In genomic region chr13:28417929-28418881, GRCm38 (mm10) we compare ENCODE assay signal across 8 mouse cellular contexts.
DNase-seq lines count a peak whose midpoint lies in the region; ATAC-seq and TF ChIP-seq lines count a peak whose summit lies in the region.

No protein-coding gene starts in this region.

- peak overlapping the region; percentile 79 for H3K9ac ChIP-seq in hindbrain, embryonic 14.5 days

- POLR2A ChIA-PET in Patski (lab: Charles Lee) = interaction anchor here (0.7 to 2.3 kb wide), 2 partner anchors 281 to 534 kb away, joined by 7 to 10 read pairs; partner anchors contain the start of gene Sox4

- H3K4me2 ChIP-seq in hindbrain, embryonic 14.5 days (replicated peaks) = peak overlapping the region; percentile 65

- H3K9me3 ChIP-seq in hindbrain, embryonic 14.5 days (ENCODE audit: control insufficient read depth, low read length) = no peaks in the 10 kb centered on the region

- in situ Hi-C loops in Patski (cut with MboI; ENCODE audit: low pct_unique_long_range_greater_than_20kb) = no loop called here

- ATAC-seq in Patski = peak; percentile 48
- ATAC-seq in common myeloid progenitor, adult 5-6 weeks (replicated peaks; ENCODE audit: low read depth, poor library complexity, severe bottlenecking) = peak; percentile 60
- peak; percentile 35 for ATAC-seq in hindbrain, embryonic 14.5 days (ENCODE audit: low FRiP score)

- peak overlapping the region; percentile 97 for H3K27ac ChIP-seq in hindbrain, embryonic 14.5 days
- H3K27ac ChIP-seq in olfactory bulb, adult 2 months (ENCODE audit: insufficient read depth, low read depth, low read length) = peak overlapping the region; percentile 99

- H3K4me3 ChIP-seq in hindbrain, embryonic 14.5 days (replicated peaks; ENCODE audit: low read length) = peak overlapping the region; percentile 34
- peak overlapping the region; percentile 66 for H3K4me3 ChIP-seq in olfactory bulb, adult 2 months (ENCODE audit: insufficient read depth, low read depth, low read length)

- DNase-seq in Patski (ENCODE audit: low read depth, low spot score) = no peak
- peak; percentile 11 for DNase-seq in gastrocnemius, adult 18-20 months (ENCODE audit: low spot score)
- peak; percentile 59 for DNase-seq in hindbrain, embryonic 14.5 days (ENCODE audit: low spot score)
- DNase-seq in layer of hippocampus, postnatal 36 days = peak; percentile 49
- DNase-seq in lung, postnatal 10 days = peak; percentile 90
- peak; percentile 66 for DNase-seq in yolk sac, embryonic 10.5 days (ENCODE audit: low spot score)

- WGBS in hindbrain, embryonic 14.5 days = 10% methylated on average over 11 of the region's 11 CpGs
- 3% methylated on average over 11 of the region's 11 CpGs for WGBS in olfactory bulb, adult 2 months

- CTCF ChIA-PET in Patski (lab: Charles Lee) = interaction anchor here (1.3 to 1.6 kb wide), 2 partner anchors 7 to 176 kb away, joined by 3 read pairs; no protein-coding TSS in a partner anchor

- no peaks in the 10 kb centered on the region for H3K36me3 ChIP-seq in hindbrain, embryonic 14.5 days (replicated peaks; ENCODE audit: control insufficient read depth, insufficient read depth)

- peaks cover 63% of the 10 kb centered on the region for H3K4me1 ChIP-seq in hindbrain, embryonic 14.5 days (replicated peaks; ENCODE audit: control insufficient read depth, insufficient read depth, low read length)
- no peaks in the 10 kb centered on the region for H3K4me1 ChIP-seq in olfactory bulb, adult 2 months (ENCODE audit: control insufficient read depth, insufficient read depth, low read length)

- peak; percentile 14 for TF ChIP-seq CTCF in Patski (IDR thresholded peaks at IDR 0.05)
- no peak for TF ChIP-seq CTCF in olfactory bulb, adult 2 months (IDR thresholded peaks at IDR 0.05; ENCODE audit: insufficient read depth, low read depth, low read length)

- no peak for TF ChIP-seq POLR2A in olfactory bulb, adult 2 months (IDR thresholded peaks at IDR 0.05; ENCODE audit: insufficient read depth, low read depth, low read length)

- H3K27me3 ChIP-seq in Patski = no peaks in the 10 kb centered on the region
- no peaks in the 10 kb centered on the region for H3K27me3 ChIP-seq in hindbrain, embryonic 14.5 days (ENCODE audit: control insufficient read depth, insufficient read depth, low read length)
